Mouse (Mus musculus): ENCODE results near the gene Col12a1.

- TF ChIP-seq CTCF (IDR thresholded peaks at IDR 0.05; ENCODE audit: borderline replicate concordance, extremely low read depth, insufficient read depth, insufficient read length) (no peak), POLR2A (IDR thresholded peaks at IDR 0.05; ENCODE audit: borderline replicate concordance, extremely low read depth, insufficient read depth, insufficient read length, poor library complexity, severe bottlenecking) (no peak)
Observed at GRCm38 (mm10) chr9:79730301-79730700, 11.7 kb upstream of the Col12a1 start.

Data from brain, embryonic 14.5 days (tissue).